Mouse (Mus musculus) testis, adult 2 months (tissue): ENCODE results near the gene Cdc42bpg. TPM values are rescaled to one million over a fixed set of nuclear protein-coding genes. Genes with fewer than 3 reads are reported as not detected.
A peak's percentile ranks its signal among the peaks of the same experiment; 100 is the strongest.
"Not testable (repeated sequence)": the region's sequence is repeated elsewhere in the genome, so short reads cannot be mapped to it uniquely, and the experiment has no call there.

Source experiments
- H3K27ac ChIP-seq: fragments of 200-500 bp; 2 replicates; pipeline ENCODE4 v1.5.1; 2012; ENCODE audit warnings: low read depth, low read length; ENCODE audit not compliant: control insufficient read depth, insufficient read depth
- H3K27me3 ChIP-seq: fragments of 200-500 bp; 2 replicates; pipeline ENCODE4 v1.6.1; 2012; ENCODE audit warnings: mild to moderate bottlenecking, low read length, moderate library complexity; ENCODE audit not compliant: control insufficient read depth, insufficient read depth
- H3K36me3 ChIP-seq: fragments of 200-500 bp; 2 replicates; pipeline ENCODE4 v1.6.1; 2012; ENCODE audit warnings: mild to moderate bottlenecking, low read length; ENCODE audit not compliant: control insufficient read depth, insufficient read depth
- H3K4me1 ChIP-seq: fragments of 200-500 bp; 2 replicates; pipeline ENCODE4 v1.6.1; 2012; ENCODE audit warnings: low read length; ENCODE audit not compliant: control insufficient read depth, insufficient read depth
- H3K4me3 ChIP-seq: fragments of 200-500 bp; 2 replicates; pipeline ENCODE4 v1.5.1; 2012; ENCODE audit warnings: low read depth, mild to moderate bottlenecking, low read length, moderate library complexity, mixed read lengths; ENCODE audit not compliant: control insufficient read depth
- CTCF ChIP-seq: fragments of 200-500 bp; IDR thresholded peaks from 2 replicates; pipeline ENCODE4 v1.5.1; 2012; ENCODE audit warnings: low read depth, mild to moderate bottlenecking, inconsistent platforms, low read length, moderate library complexity; ENCODE audit not compliant: control insufficient read depth, insufficient read depth, insufficient replicate concordance
- POLR2A ChIP-seq: fragments of 200-500 bp; IDR thresholded peaks from 2 replicates; pipeline ENCODE4 v1.6.1; 2012; ENCODE audit warnings: low read depth, mild to moderate bottlenecking, inconsistent platforms, low read length, moderate library complexity; ENCODE audit not compliant: control insufficient read depth
- polyA plus RNA-seq: library from polyadenylated mRNA; depleted of rRNA; stranded (reverse); fragments of >200 nt; gene quantifications from 2 replicates; pipeline ENCODE4 v1.2.3, GENCODE M21; 2012

The Cdc42bpg gene
- polyA plus RNA-seq, 1 experiment: 5.4 TPM

DNA sequence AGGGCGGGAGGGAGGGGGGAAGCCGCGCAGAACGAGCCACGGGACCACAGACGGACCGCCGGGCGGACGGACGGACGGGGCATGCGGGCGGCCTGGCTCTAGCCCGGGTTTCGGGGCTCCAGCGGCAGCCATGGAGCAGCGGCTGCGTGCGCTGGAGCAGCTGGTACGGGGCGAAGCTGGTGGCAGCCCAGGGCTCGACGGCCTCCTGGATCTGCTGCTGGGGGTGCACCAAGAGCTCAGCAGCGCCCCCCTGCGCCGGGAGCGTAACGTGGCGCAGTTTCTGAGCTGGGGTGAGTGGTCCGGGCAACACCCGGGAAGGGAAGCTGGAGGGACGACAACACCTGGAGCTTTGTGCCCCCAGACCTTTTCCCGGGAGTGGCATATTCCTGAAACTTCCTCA, 330 bp downstream of the Cdc42bpg start:
- peaks cover 9% of the 10 kb centered on the region for H3K4me1 ChIP-seq

GRCm38 (mm10) chr19:6307733-6308531, 1.7 kb downstream of the Cdc42bpg start:
- no peak for TF ChIP-seq POLR2A
- no peak for TF ChIP-seq CTCF
- Histone ChIP-seq H3K27me3 (no peaks in the 10 kb centered on the region), H3K4me1 (peaks cover 9% of the 10 kb centered on the region), H3K36me3 (no peaks in the 10 kb centered on the region), H3K27ac (no peak overlapping the region), H3K4me3 (no peak overlapping the region)

More for the DNA sequence above, 330 bp downstream of the Cdc42bpg start:
- Histone ChIP-seq H3K4me3 (peak overlapping the region; percentile 89), H3K27me3 (no peaks in the 10 kb centered on the region), H3K27ac (peak overlapping the region; percentile 25; the same call in 1 of the 2 replicates), H3K36me3 (no peaks in the 10 kb centered on the region)
- TF ChIP-seq CTCF: peak; percentile 77
- no peak for TF ChIP-seq POLR2A

- TF ChIP-seq POLR2A (no peak), CTCF (no peak)
- no peaks in the 10 kb centered on the region for H3K27me3 ChIP-seq
- no peak overlapping the region for H3K27ac ChIP-seq
- H3K4me1 ChIP-seq: peaks cover 9% of the 10 kb centered on the region
- no peaks in the 10 kb centered on the region; the same call in 1 of the 2 replicates for H3K36me3 ChIP-seq
- no peak overlapping the region for H3K4me3 ChIP-seq
Measured at GRCm38 (mm10) chr19:6310181-6310580, 3.9 kb downstream of the Cdc42bpg start.

DNA sequence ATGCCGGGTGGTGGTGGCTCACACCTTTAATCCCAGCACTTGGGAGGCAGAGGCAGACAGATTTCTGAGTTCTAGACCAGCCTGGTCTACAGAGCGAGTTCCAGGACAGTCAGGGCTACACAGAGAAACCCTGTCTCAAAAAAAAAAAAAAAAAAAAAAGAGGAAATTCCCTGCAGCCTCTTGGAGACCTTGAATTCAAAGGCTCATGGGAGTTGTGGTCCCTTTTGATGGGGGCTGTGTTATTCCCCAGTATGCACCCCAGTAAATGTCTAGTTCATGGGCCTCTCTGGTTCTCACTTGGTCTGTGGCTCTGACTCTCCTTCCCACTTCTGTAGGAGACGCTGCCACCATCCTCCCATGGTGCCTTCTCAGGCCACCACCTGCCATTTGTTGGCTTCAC, 5.5 kb downstream of the Cdc42bpg start:
- not testable (repeated sequence) for H3K27me3 ChIP-seq, H3K36me3 ChIP-seq, H3K27ac ChIP-seq, H3K4me1 ChIP-seq, H3K4me3 ChIP-seq

- no peak overlapping the region for H3K27ac ChIP-seq
- no peak for TF ChIP-seq POLR2A
- no peaks in the 10 kb centered on the region; the same call in 1 of the 2 replicates for H3K36me3 ChIP-seq
- H3K27me3 ChIP-seq: no peaks in the 10 kb centered on the region
- no peaks in the 10 kb centered on the region for H3K4me1 ChIP-seq
- H3K4me3 ChIP-seq: no peak overlapping the region
Measured at GRCm38 (mm10) chr19:6313796-6314195, 7.5 kb downstream of the Cdc42bpg start.

GRCm38 (mm10) chr19:6314513-6314912, 8.3 kb downstream of the Cdc42bpg start:
- no peak overlapping the region for H3K4me3 ChIP-seq
- no peaks in the 10 kb centered on the region for H3K4me1 ChIP-seq
- H3K27ac ChIP-seq: no peak overlapping the region
- H3K27me3 ChIP-seq: no peaks in the 10 kb centered on the region
- TF ChIP-seq CTCF (no peak), POLR2A (no peak)
- H3K36me3 ChIP-seq: no peaks in the 10 kb centered on the region; the same call in 1 of the 2 replicates

DNA sequence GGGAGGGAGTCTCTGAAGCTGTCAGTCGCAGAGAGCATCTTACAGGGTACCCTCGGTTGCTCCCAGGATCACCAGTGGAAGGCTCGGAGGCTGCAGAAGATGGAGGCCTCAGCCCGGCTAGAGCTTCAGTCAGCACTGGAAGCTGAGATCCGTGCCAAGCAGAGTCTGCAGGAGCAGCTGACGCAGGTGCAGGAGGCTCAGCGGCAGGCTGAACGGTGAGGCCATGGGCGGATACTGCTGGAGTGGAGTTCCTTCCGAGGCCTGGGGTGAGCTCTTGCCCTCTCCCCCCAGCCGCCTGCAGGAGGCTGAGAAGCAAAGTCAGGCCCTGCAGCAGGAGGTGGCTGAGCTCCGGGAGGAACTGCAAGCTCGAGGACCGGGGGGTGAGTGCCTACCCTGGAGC, 9.3 kb downstream of the Cdc42bpg start:
- no peak overlapping the region for H3K4me3 ChIP-seq
- H3K36me3 ChIP-seq: no peaks in the 10 kb centered on the region; the same call in 1 of the 2 replicates
- TF ChIP-seq POLR2A (no peak), CTCF (no peak)
- H3K4me1 ChIP-seq: no peaks in the 10 kb centered on the region
- no peak overlapping the region for H3K27ac ChIP-seq
- H3K27me3 ChIP-seq: no peaks in the 10 kb centered on the region

GRCm38 (mm10) chr19:6318145-6318544, 11.9 kb downstream of the Cdc42bpg start:
- TF ChIP-seq POLR2A (no peak), CTCF (no peak)
- H3K27ac ChIP-seq: no peak overlapping the region
- H3K36me3 ChIP-seq: no peaks in the 10 kb centered on the region; the same call in 1 of the 2 replicates
- H3K27me3 ChIP-seq: no peaks in the 10 kb centered on the region
- no peak overlapping the region for H3K4me3 ChIP-seq
- H3K4me1 ChIP-seq: peaks cover 7% of the 10 kb centered on the region
